Mouse (Mus musculus) cerebellum, adult 11 months (tissue): ENCODE measurements around the gene Slc11a2.
"Not testable (repeated sequence)": the region's sequence is repeated elsewhere in the genome, so short reads cannot be mapped to it uniquely, and the experiment has no call there.

Experiments
- DNase-seq: peaks from one replicate; pipeline ENCODE4 v3.0.0; 2022

Slc11a2 gene

GRCm38 (mm10) chr15:100433234-100433633, 8.4 kb upstream of the Slc11a2 start:
- no peak for DNase-seq

DNA sequence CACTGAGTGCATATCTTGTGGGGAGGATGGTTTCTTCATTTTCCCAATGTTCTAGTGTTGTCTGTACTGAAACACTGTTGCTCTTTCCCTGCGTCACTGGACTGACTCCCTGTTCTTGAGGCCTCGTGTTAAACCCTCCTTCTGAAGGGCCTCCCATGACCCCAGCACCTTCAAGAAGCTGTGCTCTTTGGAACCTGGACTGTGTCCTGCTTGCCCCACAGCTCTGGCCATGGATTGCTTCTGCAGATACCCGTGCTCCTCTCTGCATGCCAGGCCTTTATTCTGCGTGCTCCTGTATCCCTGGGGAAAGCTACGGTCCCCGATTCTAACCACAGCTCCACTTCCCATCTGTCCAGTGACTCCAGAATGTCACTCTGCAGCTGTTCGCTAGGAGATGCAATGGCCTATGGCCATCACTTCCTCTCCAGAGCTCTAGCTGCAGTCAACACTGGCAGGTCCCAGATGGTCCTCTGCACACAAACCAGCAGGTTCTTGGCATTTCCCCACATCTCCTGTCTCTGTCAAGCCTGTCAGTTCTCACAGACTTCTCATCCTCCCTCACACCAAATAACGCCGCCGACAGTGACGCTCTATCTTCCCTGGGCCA, 5.2 kb upstream of the Slc11a2 start:
- DNase-seq = peak; percentile 36

DNA sequence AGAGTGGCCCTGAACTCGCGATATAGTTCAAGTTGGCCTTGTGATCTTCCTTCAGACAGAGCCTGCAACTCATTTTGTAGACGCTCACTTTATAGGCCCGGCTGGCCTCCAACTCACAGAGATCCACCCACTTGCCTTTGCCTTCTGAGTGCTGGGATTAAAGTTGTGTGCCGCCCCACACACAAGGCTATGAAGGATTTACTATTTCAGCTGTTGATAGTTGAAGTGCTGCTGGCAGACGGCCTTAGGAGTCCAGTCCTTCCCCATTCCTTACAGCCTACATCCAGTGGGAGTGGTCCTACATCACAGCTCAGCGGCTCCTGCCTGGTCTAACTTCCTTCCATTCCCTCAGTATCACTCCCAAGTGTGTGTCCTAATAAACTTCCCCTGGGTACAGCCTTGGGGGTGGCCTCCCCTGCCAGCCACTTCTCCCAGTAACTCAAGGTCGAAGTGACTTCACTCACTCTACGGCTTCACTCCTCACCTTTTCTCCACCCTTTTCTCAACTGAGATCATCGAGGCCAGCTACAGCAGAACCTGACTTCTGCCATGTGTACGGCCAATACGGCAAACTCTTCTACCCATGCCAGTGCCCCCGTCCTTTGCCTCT, 3.5 kb upstream of the Slc11a2 start:
- DNase-seq = no peak

GRCm38 (mm10) chr15:100423916-100424315, 956 bp downstream of the Slc11a2 start:
- DNase-seq = no peak

DNA sequence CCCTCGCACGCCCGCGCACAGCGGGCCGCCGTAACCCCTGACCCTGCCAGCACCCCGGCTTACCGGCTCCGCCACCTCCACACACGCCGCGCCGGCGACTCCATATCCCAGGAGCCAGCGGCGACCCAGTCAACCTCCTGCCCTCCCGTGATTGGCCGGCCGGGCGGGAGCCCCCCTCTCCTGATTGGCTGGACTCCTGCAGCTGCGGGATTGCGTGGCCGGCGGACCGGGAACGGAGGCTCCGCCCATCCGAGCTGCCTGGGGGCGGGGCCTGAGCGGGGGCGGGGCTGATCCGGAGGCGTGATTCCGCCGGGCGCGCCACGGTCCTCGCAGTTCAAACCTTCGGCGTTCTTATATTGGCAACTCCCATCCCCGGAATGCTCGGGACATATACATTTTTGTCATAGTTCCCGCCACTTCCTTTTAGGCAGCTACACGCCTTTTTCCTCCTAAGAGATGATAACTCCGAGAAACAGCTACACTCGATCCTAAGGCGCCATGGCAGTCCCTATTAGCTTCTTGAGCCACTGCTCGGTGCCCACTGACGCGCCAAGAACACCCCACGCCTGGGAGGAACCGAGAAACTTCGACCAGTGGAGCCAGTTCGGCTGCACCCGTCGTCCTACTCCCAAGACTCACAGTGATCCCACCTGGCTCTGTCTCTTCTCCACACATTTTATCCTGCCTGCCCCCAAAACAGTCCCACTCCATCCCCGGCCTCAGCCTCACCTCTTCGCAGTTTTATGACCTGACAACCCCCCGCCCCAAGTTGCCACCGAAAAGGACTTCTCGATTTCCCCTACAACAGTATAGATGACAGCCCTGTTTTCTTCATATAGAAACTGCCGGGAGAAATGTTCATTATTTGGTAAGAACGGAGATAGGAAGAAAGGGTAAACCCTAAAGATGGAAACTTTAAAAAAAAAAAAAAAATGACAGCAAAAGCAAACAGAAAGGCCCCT, 1.7 kb downstream of the Slc11a2 start:
- DNase-seq = peak; percentile 96

GRCm38 (mm10) chr15:100422476-100422875, 2.4 kb downstream of the Slc11a2 start:
- no peak for DNase-seq

DNA sequence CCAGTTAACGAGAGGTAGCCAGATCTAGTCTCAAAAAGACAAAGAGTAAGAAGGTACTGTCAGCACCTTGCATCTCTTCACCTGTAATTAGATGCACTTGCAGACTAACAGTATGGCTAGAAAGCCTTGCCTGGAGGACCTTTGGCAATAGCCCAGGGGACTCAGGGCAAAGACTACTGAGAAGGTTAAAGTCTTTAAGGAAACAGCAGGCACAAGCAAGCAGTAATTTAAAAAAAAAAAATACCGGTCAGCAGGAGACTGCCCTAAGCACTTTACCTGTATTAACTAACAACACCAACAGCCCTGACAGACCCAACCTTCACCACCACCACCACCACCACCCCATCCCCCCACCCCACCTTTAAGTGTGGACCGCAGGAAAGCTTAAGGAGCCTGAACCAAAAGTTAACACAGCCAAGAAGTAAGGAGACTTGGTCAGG, 3.1 kb downstream of the Slc11a2 start, which contains the start of gene Gm5475:
Gm5475 (plus strand) TSS at position 390 of the 440 bp plus-strand sequence.
- DNase-seq = not testable (repeated sequence)

GRCm38 (mm10) chr15:100421059-100421757, 3.7 kb downstream of the Slc11a2 start:
- no peak for DNase-seq

- no peak for DNase-seq
Measured at GRCm38 (mm10) chr15:100419901-100420745, 4.7 kb downstream of the Slc11a2 start.

DNA sequence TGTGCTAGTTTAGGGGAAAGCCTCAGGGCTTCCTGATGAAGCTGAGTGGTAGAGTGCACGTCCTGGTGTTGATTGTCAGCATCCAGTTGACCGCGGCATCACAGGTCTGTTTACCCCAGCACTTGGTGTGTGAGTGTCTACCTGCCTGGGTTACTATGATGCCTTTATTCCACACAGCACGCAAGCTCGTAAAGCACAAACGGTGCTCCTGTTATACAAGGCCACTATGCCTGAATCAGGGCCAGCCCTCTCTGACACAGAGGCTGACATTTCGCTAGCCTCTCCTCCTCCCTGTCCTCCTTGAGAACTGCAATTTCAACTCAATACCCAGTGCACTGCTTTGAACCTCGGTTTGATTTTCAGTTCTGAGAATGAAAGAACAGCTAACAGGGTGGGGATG, 5.6 kb downstream of the Slc11a2 start:
- DNase-seq = no peak

DNA sequence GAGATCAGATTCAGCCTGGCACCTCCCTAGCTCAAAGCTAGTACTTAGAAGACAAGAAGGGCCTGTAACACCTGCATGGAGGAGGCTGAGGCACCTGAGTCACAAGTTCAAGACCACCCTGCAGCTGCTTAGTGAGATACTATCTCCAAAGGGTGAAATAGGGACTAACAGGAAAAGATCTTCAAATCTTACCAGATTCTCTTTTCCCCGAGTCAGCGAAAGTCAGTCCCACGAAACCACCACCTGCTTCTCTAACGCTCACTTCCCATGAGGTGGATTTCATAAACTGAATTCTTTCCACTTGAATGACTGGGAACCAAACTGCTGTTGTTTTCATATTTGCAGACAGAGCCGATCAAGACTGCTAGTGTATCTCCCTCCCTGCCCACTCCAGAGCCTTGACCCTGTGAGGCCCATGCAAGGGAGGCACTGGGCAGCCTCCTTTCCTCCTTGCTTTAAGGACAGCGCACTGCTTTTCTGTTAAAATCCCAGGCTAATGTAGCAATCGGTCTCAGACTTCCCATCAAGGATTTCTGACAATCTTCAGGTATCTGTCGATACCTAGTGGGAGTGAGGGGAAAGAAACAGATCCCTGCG, 6.9 kb downstream of the Slc11a2 start:
- DNase-seq = no peak

DNA sequence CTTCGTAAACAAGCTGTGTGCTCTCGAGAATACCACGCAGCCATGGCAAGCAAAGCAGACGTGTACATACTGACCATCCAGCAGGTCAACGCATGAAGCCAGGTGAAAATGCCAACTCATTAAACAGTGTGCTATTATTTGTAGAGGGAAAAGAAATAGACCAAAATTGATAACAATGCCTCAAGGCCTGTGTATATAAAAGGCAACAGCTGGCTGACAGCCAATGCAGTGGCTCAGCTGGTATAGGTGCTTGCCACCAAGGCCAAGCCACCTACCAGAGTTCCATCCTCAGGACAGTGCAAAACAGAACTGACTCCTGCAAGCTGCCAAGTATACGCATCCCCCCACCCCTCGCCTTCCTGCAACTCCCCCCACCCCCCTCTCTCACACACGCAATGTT, 9.2 kb downstream of the Slc11a2 start:
- DNase-seq = no peak

- DNase-seq = no peak
Measured at GRCm38 (mm10) chr15:100414942-100415341, 9.9 kb downstream of the Slc11a2 start.

DNA sequence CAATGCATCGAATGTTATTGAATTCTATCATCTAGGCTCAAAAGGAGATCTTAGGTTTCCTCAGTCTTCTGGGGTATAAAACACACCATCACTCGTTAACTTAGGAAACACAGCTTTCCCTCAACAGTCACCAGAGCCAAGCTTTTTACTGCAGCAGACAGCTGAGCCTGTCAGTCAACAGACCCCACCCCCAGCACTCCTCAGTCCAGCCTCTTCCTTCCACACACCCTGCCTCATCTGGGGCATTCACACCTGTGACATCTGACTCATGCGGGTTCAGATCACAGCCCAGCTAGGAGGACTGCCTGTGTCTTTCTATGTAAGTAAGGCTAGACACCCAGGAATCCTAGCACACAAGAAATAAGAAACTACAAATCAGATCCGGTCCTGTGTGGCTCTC, 10.9 kb downstream of the Slc11a2 start:
- no peak for DNase-seq

- DNase-seq = no peak
Measured at GRCm38 (mm10) chr15:100413306-100413705, 11.6 kb downstream of the Slc11a2 start.

DNA sequence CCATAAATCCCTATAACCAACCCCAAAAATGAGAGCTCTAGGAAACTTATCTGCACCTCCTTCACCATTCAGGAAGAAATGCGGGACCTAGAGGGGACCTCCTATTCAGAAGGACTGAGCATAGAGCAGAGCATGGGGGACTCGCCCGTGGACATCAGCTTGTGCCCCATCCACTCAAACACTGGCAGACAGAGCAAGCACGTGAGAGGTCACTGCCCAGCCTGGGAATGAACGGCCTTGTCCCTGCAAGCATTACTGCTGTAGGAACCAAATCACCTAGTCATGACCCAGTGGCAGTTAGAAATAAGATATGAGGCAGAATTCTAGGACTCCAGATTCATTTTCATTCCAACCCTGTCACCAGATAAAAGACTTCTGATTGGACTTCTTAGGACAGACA, 13.1 kb downstream of the Slc11a2 start:
- no peak for DNase-seq

GRCm38 (mm10) chr15:100410918-100411672, 13.8 kb downstream of the Slc11a2 start:
- DNase-seq = no peak

DNA sequence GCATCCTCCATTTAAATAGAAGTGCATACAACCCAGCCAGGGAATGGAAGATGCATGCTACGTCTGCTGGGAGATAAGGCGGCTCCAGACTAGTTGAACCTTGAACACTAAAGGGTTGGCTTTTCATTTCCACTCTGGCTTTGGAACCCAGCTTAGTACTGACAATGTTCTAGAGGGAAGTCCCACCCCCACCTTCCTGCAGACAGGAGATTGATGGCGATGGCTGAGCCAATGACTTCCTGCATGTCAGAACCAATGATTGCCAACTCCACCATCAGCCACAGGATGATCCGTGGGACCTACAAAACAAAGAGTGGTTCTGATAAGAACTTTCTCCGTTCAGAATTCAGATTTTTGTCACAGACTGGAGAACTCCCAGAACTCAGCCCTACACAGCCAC, 18.8 kb downstream of the Slc11a2 start:
- DNase-seq = no peak

DNA sequence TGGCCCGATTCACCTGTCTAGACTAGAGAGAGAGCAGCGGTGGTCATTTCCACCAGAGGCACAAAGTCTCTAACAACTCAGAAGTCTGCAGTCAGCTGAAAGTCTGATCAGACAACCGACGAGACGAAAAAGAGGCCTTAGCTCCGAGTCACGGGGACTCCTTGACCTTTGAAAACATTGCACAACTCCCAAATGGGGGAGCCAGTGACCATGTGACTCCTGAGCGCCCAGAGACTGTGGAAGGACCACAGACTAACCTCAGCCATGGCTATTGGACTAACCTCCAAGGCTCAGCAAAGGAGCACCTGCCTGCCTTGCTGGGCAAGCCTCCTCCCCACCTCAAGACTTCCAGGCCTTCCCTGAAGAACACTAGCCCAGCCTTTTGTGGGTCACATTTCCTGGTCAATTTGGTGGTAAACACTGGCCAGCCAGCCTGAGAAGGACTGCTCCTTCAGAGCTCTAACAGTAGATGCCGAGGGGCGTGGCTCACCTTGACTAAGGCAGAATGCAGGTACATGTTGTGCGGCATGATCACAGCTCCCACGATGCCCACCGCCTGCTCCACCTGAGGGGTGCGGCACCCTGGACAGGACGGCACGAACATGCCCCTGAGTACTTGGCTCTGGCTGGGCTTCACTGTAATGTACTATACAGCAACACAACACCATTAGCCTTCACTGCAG, 21.4 kb downstream of the Slc11a2 start:
- no peak for DNase-seq

DNA sequence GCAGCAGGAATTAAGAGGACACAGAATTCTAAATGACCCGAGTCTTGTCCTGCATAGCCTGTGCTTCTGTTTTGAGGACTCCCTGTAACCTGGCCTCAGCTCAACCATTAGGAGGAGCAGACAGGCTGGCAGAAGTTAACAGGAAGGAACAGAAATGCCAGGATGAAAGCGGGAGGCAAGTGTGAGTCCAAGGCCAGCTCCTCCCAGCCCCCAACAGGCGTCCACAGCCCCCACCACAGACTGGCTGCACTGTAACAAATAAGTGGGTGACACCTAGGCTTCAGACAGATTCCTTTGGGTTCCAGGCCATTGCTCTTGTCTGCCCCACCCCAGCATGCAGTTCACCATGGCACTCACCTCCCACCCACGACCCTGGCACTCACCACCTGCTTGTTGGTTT, 22.1 kb downstream of the Slc11a2 start:
- DNase-seq = no peak
